Mouse (Mus musculus): ENCODE measurements around the gene Cyfip1.

DNA sequence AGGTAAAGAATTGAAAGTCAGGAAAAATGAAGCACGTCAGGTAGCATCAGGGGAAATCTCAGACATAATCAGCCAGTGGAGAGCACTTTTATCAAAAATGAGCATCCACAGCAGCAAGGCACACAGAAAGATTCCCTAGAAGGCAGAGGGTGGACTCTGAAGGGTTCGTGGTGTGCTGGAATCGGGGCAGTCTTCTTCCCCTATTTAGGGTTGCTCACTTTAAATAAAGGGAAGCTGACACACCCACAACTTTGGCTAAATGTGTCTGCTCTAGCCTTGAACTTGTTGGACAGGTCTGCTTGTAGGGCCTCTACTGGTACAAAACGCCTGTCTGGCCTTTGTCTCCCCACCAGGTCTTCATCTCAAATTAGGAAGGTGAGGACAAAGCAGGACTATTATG lies 47.1 kb downstream of the Cyfip1 start:
- TF ChIP-seq CTCF (IDR thresholded peaks at IDR 0.05), result no peak
- TF ChIP-seq POLR2A (IDR thresholded peaks at IDR 0.05; ENCODE audit: insufficient read depth, low read depth, low read length), result no peak

Measured in heart, adult 2 months (tissue).